ENCODE assay signal across 11 mouse cellular contexts in genomic region chr2:117312441-117312895, GRCm38 (mm10). TPM values are rescaled to one million over a fixed set of nuclear protein-coding genes. Genes with fewer than 3 reads are reported as not detected.
DNase-seq lines count a peak whose midpoint lies in the region; ATAC-seq and TF ChIP-seq lines count a peak whose summit lies in the region.
"Had no signal": no experiment of that assay in that cellular context is flagged by ENCODE, and none has a peak within 500 bp of the region (broad histone marks: within the 10 kb centered on the region; RNA-seq: fewer than 3 reads in every experiment).

No protein-coding gene starts in this region.

- H3K9me3 ChIP-seq in forebrain, embryonic 12.5 days, result no peaks in the 10 kb centered on the region
- no peaks in the 10 kb centered on the region for H3K9me3 ChIP-seq in forebrain, embryonic 11.5 days (ENCODE audit: control insufficient read depth, low read length)
- H3K9me3 ChIP-seq in hindbrain, postnatal 0 days (ENCODE audit: low read length), result no peaks in the 10 kb centered on the region

- H3K9ac ChIP-seq in forebrain, embryonic 12.5 days, result no peak overlapping the region
- H3K9ac ChIP-seq in forebrain, embryonic 11.5 days (ENCODE audit: low read length), result no peak overlapping the region
- no peak overlapping the region for H3K9ac ChIP-seq in hindbrain, postnatal 0 days (replicated peaks; ENCODE audit: low read length)

- no peaks in the 10 kb centered on the region for H3K27me3 ChIP-seq in forebrain, embryonic 12.5 days
- no peaks in the 10 kb centered on the region for H3K27me3 ChIP-seq in forebrain, embryonic 11.5 days (ENCODE audit: control insufficient read depth, insufficient read depth, low read length)
- no peaks in the 10 kb centered on the region for H3K27me3 ChIP-seq in hindbrain, postnatal 0 days (ENCODE audit: insufficient read depth, low read length)

- TF ChIP-seq CTCF in hindbrain, postnatal 0 days (IDR thresholded peaks at IDR 0.05; ENCODE audit: low read depth), result no peak

- intact Hi-C loops in heart, postnatal 36 days (cut with DNase I), result no loop called here

- peaks cover 7% of the 10 kb centered on the region for H3K4me1 ChIP-seq in forebrain, embryonic 12.5 days
- no peaks in the 10 kb centered on the region for H3K4me1 ChIP-seq in forebrain, embryonic 11.5 days (replicated peaks; ENCODE audit: control insufficient read depth, insufficient read depth, low read length)
- H3K4me1 ChIP-seq in hindbrain, postnatal 0 days (ENCODE audit: insufficient read depth, low read length), result no peaks in the 10 kb centered on the region

- no peak overlapping the region for H3K4me3 ChIP-seq in forebrain, embryonic 12.5 days (replicated peaks)
- H3K4me3 ChIP-seq in forebrain, embryonic 11.5 days (ENCODE audit: low read depth, low read length), result no peak overlapping the region
- no peak overlapping the region for H3K4me3 ChIP-seq in hindbrain, postnatal 0 days (ENCODE audit: low read length)

- H3K4me2 ChIP-seq in forebrain, embryonic 12.5 days, result no peak overlapping the region
- no peak overlapping the region for H3K4me2 ChIP-seq in forebrain, embryonic 11.5 days (ENCODE audit: low read depth, low read length, severe bottlenecking)
- H3K4me2 ChIP-seq in hindbrain, postnatal 0 days (ENCODE audit: low read depth, low read length), result peak overlapping the region; percentile 35

- H3K27ac ChIP-seq in forebrain, embryonic 12.5 days, result peak overlapping the region; percentile 20; the same call in 1 of the 2 replicates
- no peak overlapping the region for H3K27ac ChIP-seq in forebrain, embryonic 11.5 days (ENCODE audit: low read depth, low read length)
- peak overlapping the region; percentile 9; the same call in 1 of the 2 replicates for H3K27ac ChIP-seq in hindbrain, postnatal 0 days

- H3K36me3 ChIP-seq in forebrain, embryonic 12.5 days (replicated peaks), result no peaks in the 10 kb centered on the region
- no peaks in the 10 kb centered on the region for H3K36me3 ChIP-seq in forebrain, embryonic 11.5 days (ENCODE audit: control insufficient read depth, insufficient read depth, low read length)
- H3K36me3 ChIP-seq in hindbrain, postnatal 0 days (ENCODE audit: insufficient read depth, low read length), result no peaks in the 10 kb centered on the region

- WGBS in forebrain, embryonic 12.5 days, result 64% methylated on average over 7 of the region's 7 CpGs
- WGBS in forebrain, embryonic 11.5 days, result 77% methylated on average over 7 of the region's 7 CpGs
- WGBS in hindbrain, postnatal 0 days, result 31% methylated on average over 7 of the region's 7 CpGs

- no peak for ATAC-seq in forebrain, embryonic 12.5 days (ENCODE audit: low FRiP score)
- ATAC-seq in forebrain, embryonic 11.5 days (replicated peaks; ENCODE audit: low FRiP score), result no peak
- peak; percentile 97 for ATAC-seq in hindbrain, postnatal 0 days

- no peak for DNase-seq in forebrain, embryonic 11.5 days (ENCODE audit: low spot score)
- peak; percentile 27 for DNase-seq in thymus, postnatal 14 days
- DNase-seq in thymus, postnatal 25 days, result no peak
- peak; percentile 57 for DNase-seq in hindbrain, postnatal 0 days (ENCODE audit: low spot score)
- no peak for DNase-seq in ovary, postnatal 10 days (ENCODE audit: low spot score)
- DNase-seq in heart, postnatal 36 days, result no peak
- DNase-seq in kidney, postnatal 36 days, result no peak
- DNase-seq: heart, adult 18-20 months; kidney, postnatal 10 days; lung, postnatal 10 days had no signal

RNA-seq across cellular contexts. Expression of gene Rasgrp1, which starts 30.3 kb away (rescaled TPM):
- polyA plus RNA-seq in forebrain, embryonic 12.5 days (2016; fragmentation: Nextera tagmentation; extraction: Ambion mirVana), result 6.9 and 10.5 TPM in 2 replicates
- polyA plus RNA-seq in forebrain, embryonic 11.5 days (2014; fragmentation: Nextera tagmentation; extraction: Ambion mirVana), result 11.7 and 12.2 TPM in 2 replicates
- total RNA-seq in hindbrain, postnatal 0 days (2014; rRNA removed), result 2.4 and 5.0 TPM in 2 replicates
- polyA plus RNA-seq in hindbrain, postnatal 0 days (2015; fragmentation: Nextera tagmentation; extraction: Ambion mirVana), result 2.8 and 3.3 TPM in 2 replicates
- total RNA-seq in heart, postnatal 36 days (2021), result under 1 TPM; 0.30 to 0.61 TPM

Comparison
In these comparisons a context has a peak if more than half of its experiments do, and no peak if none do; other contexts are left out.
1. DNase-seq: peak in thymus, postnatal 14 days (single experiment) and hindbrain, postnatal 0 days (single experiment); none in forebrain, embryonic 11.5 days (single experiment), thymus, postnatal 25 days (single experiment), ovary, postnatal 10 days (single experiment), heart, postnatal 36 days (0 of 2) and kidney, postnatal 36 days (0 of 2).